Mouse (Mus musculus): ENCODE results near the gene Mybph. TPM values are rescaled to one million over a fixed set of nuclear protein-coding genes. Genes with fewer than 3 reads are reported as not detected.
A peak's percentile ranks its signal among the peaks of the same experiment; 100 is the strongest.

Mybph gene
- polyA plus RNA-seq, 1 experiment from 2014 or later, result 1.6 TPM

- H3K9ac ChIP-seq (ENCODE audit: low read length), result no peak overlapping the region
- no peaks in the 10 kb centered on the region for H3K4me1 ChIP-seq (replicated peaks; ENCODE audit: control insufficient read depth, insufficient read depth)
- H3K9me3 ChIP-seq (ENCODE audit: control insufficient read depth, low read length), result no peaks in the 10 kb centered on the region
- H3K27ac ChIP-seq (replicated peaks), result no peak overlapping the region
- no peak for DNase-seq (ENCODE audit: low spot score)
- no peak overlapping the region for H3K4me2 ChIP-seq (replicated peaks; ENCODE audit: low read depth)
- WGBS, result 63% methylated on average over 7 of the region's 7 CpGs
- TF ChIP-seq EP300 (optimal IDR thresholded peaks at IDR 0.05) (no peak), CTCF (IDR thresholded peaks at IDR 0.05; ENCODE audit: low read depth) (no peak)
- no peak for ATAC-seq (ENCODE audit: low FRiP score, low TSS enrichment)
- no peaks in the 10 kb centered on the region for H3K27me3 ChIP-seq (ENCODE audit: control insufficient read depth, insufficient read depth, low read length)
- H3K4me3 ChIP-seq (ENCODE audit: low read depth, low read length), result no peak overlapping the region
- H3K36me3 ChIP-seq (ENCODE audit: control insufficient read depth, insufficient read depth, low read length), result no peaks in the 10 kb centered on the region
These were observed 20.2 kb downstream of the Mybph start for GRCm38 (mm10) chr1:134213405-134213804.

GRCm38 (mm10) chr1:134215059-134215458, 21.8 kb downstream of the Mybph start:
- H3K4me3 ChIP-seq (ENCODE audit: low read depth, low read length), result no peak overlapping the region
- H3K27me3 ChIP-seq (ENCODE audit: control insufficient read depth, insufficient read depth, low read length), result no peaks in the 10 kb centered on the region
- no peak overlapping the region for H3K4me2 ChIP-seq (replicated peaks; ENCODE audit: low read depth)
- no peak overlapping the region for H3K9ac ChIP-seq (ENCODE audit: low read length)
- no peaks in the 10 kb centered on the region for H3K36me3 ChIP-seq (ENCODE audit: control insufficient read depth, insufficient read depth, low read length)
- 63% methylated on average over 7 of the region's 7 CpGs for WGBS
- TF ChIP-seq EP300 (optimal IDR thresholded peaks at IDR 0.05), result no peak
- TF ChIP-seq CTCF (IDR thresholded peaks at IDR 0.05; ENCODE audit: low read depth), result no peak
- no peaks in the 10 kb centered on the region for H3K9me3 ChIP-seq (ENCODE audit: control insufficient read depth, low read length)
- H3K27ac ChIP-seq (replicated peaks), result no peak overlapping the region
- ATAC-seq (ENCODE audit: low FRiP score, low TSS enrichment) (no peak), DNase-seq (ENCODE audit: low spot score) (no peak)
- H3K4me1 ChIP-seq (replicated peaks; ENCODE audit: control insufficient read depth, insufficient read depth), result no peaks in the 10 kb centered on the region

- TF ChIP-seq CTCF (IDR thresholded peaks at IDR 0.05; ENCODE audit: low read depth), result no peak
- TF ChIP-seq EP300 (optimal IDR thresholded peaks at IDR 0.05), result no peak
- Histone ChIP-seq H3K4me3 (ENCODE audit: low read depth, low read length) (no peak overlapping the region), H3K4me1 (replicated peaks; ENCODE audit: control insufficient read depth, insufficient read depth) (no peaks in the 10 kb centered on the region), H3K36me3 (ENCODE audit: control insufficient read depth, insufficient read depth, low read length) (no peaks in the 10 kb centered on the region), H3K9me3 (ENCODE audit: control insufficient read depth, low read length) (no peaks in the 10 kb centered on the region), H3K27ac (replicated peaks) (peak overlapping the region; percentile 25; the same call in 1 of the 2 replicates), H3K27me3 (ENCODE audit: control insufficient read depth, insufficient read depth, low read length) (no peaks in the 10 kb centered on the region), H3K4me2 (replicated peaks; ENCODE audit: low read depth) (no peak overlapping the region), H3K9ac (ENCODE audit: low read length) (no peak overlapping the region)
- whole genome bisulfite sequencing, result 44% methylated on average over 11 of the region's 11 CpGs
- DNase-seq (ENCODE audit: low spot score) (peak; percentile 42), ATAC-seq (ENCODE audit: low FRiP score, low TSS enrichment) (no peak)
These were observed 22.7 kb downstream of the Mybph start for GRCm38 (mm10) chr1:134215751-134216628.

GRCm38 (mm10) chr1:134216629-134216971, 23.4 kb downstream of the Mybph start:
- no peaks in the 10 kb centered on the region for H3K27me3 ChIP-seq (ENCODE audit: control insufficient read depth, insufficient read depth, low read length)
- WGBS, result 66% methylated on average over 2 of the region's 2 CpGs
- no peaks in the 10 kb centered on the region for H3K36me3 ChIP-seq (ENCODE audit: control insufficient read depth, insufficient read depth, low read length)
- TF ChIP-seq EP300 (optimal IDR thresholded peaks at IDR 0.05) (no peak), CTCF (IDR thresholded peaks at IDR 0.05; ENCODE audit: low read depth) (peak; percentile 38)
- no peak overlapping the region for H3K9ac ChIP-seq (ENCODE audit: low read length)
- no peak for ATAC-seq (ENCODE audit: low FRiP score, low TSS enrichment)
- H3K27ac ChIP-seq (replicated peaks), result peak overlapping the region; percentile 24; the same call in 1 of the 2 replicates
- no peak overlapping the region for H3K4me2 ChIP-seq (replicated peaks; ENCODE audit: low read depth)
- no peaks in the 10 kb centered on the region for H3K9me3 ChIP-seq (ENCODE audit: control insufficient read depth, low read length)
- DNase-seq (ENCODE audit: low spot score), result no peak
- no peak overlapping the region for H3K4me3 ChIP-seq (ENCODE audit: low read depth, low read length)
- no peaks in the 10 kb centered on the region for H3K4me1 ChIP-seq (replicated peaks; ENCODE audit: control insufficient read depth, insufficient read depth)

DNA sequence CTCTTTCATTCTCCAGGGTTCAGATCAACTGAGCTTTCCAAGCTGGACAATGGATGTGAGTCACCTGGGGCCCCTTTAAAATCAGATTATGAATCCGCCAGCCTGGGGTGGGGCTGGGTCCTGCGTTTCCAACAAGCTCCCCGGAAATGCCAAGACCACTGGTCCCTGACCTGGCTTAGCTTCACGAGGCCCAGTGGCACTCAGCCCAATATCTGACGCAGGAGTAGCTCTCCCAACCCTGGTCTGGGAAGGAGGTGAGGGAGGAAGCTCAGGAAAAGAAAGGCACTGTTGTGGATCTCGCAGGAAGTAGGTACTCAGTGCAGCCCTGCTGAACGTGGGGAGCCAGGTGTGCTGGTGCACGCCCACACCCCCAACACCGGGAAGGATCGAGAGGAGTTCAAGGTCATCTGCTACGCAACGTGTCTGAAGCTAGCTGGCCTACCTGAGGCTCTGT, 23.8 kb downstream of the Mybph start:
- Histone ChIP-seq H3K36me3 (ENCODE audit: control insufficient read depth, insufficient read depth, low read length) (no peaks in the 10 kb centered on the region), H3K4me1 (replicated peaks; ENCODE audit: control insufficient read depth, insufficient read depth) (no peaks in the 10 kb centered on the region), H3K4me2 (replicated peaks; ENCODE audit: low read depth) (no peak overlapping the region), H3K9me3 (ENCODE audit: control insufficient read depth, low read length) (no peaks in the 10 kb centered on the region), H3K27ac (replicated peaks) (peak overlapping the region; percentile 84), H3K4me3 (ENCODE audit: low read depth, low read length) (no peak overlapping the region), H3K27me3 (ENCODE audit: control insufficient read depth, insufficient read depth, low read length) (no peaks in the 10 kb centered on the region), H3K9ac (ENCODE audit: low read length) (no peak overlapping the region)
- peak; percentile 89 for DNase-seq (ENCODE audit: low spot score)
- ATAC-seq (ENCODE audit: low FRiP score, low TSS enrichment), result peak; percentile 90
- TF ChIP-seq CTCF (IDR thresholded peaks at IDR 0.05; ENCODE audit: low read depth) (no peak), EP300 (optimal IDR thresholded peaks at IDR 0.05) (no peak)
- 36% methylated on average over 12 of the region's 12 CpGs for WGBS

DNA sequence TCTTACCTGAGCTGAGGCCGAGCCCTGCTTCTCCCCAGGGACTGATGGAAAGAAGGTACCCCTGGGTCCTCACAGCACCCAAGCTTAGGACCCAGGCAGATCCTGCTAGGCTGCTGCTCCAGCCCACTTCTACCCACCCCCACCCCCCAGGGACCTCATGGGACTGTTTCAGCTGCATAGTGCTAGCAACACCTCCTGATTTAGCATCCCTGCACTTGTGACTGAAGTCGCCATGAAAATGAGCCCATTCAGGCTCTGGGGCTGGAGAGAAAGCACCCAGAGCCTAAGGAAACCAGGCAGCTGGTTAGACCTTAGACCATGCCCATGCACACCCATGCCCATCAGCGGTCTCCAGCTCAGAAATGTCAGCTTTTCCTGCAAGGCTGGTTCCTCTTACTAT, 24.7 kb downstream of the Mybph start:
- H3K4me1 ChIP-seq (replicated peaks; ENCODE audit: control insufficient read depth, insufficient read depth), result no peaks in the 10 kb centered on the region
- no peak overlapping the region for H3K9ac ChIP-seq (ENCODE audit: low read length)
- no peaks in the 10 kb centered on the region for H3K36me3 ChIP-seq (ENCODE audit: control insufficient read depth, insufficient read depth, low read length)
- H3K27me3 ChIP-seq (ENCODE audit: control insufficient read depth, insufficient read depth, low read length), result no peaks in the 10 kb centered on the region
- H3K27ac ChIP-seq (replicated peaks), result peak overlapping the region; percentile 84
- no peak for TF ChIP-seq EP300 (optimal IDR thresholded peaks at IDR 0.05)
- TF ChIP-seq CTCF (IDR thresholded peaks at IDR 0.05; ENCODE audit: low read depth), result no peak
- no peak overlapping the region for H3K4me3 ChIP-seq (ENCODE audit: low read depth, low read length)
- 86% methylated on average over 3 of the region's 3 CpGs for WGBS
- ATAC-seq (ENCODE audit: low FRiP score, low TSS enrichment), result no peak
- no peak overlapping the region for H3K4me2 ChIP-seq (replicated peaks; ENCODE audit: low read depth)
- DNase-seq (ENCODE audit: low spot score), result no peak
- H3K9me3 ChIP-seq (ENCODE audit: control insufficient read depth, low read length), result no peaks in the 10 kb centered on the region

All from stomach, postnatal 0 days (tissue).